Mouse (Mus musculus) heart, postnatal 0 days (tissue): Measurements from ENCODE around the gene Micu2.

Experiments used
- CTCF ChIP-seq: IDR thresholded peaks from 2 replicates; pipeline ENCODE4 v1.5.1; 2016; ENCODE audit warnings: antibody characterized with exemption, control low read depth, low read depth
- EP300 ChIP-seq: IDR thresholded peaks from 2 replicates; pipeline ENCODE4 v1.6.1; 2016; ENCODE audit warnings: antibody characterized with exemption, low read depth

DNA sequence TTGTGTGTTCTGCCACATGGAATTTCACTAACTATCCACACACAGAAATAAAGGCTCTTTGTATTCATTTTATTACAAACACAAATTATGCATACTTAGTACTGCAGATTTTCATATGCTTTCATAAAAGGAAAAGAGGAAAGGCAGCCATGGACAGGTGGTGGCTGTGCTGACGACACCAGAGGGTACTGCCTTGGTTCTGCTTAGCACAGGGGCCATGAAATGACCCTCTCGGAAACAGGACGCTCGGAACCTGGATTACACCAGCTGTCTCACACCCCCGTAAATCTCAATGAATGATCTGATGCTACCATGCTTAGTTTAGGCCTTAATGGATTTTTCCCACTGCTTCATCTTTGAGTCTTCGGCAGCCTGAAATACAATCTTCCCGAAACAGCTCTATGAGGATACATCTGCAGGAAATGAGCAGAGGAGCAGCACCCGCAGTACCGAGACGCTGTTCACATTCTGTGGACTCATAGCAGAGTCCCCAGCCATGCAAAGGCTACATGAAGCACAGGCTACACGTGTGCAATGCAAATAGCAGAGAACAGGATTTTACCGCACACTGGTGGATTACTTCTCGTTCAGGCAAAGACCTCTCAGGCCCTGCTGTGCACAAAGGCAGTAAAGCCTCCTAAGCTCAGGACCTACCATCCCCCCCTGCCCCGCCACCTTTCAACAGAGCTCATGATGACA is 17.2 kb downstream of the Micu2 start:
- TF ChIP-seq EP300 (no peak), CTCF (no peak)
